Mouse (Mus musculus) left cerebral cortex, postnatal 25 days (tissue): Measurements from ENCODE around the gene Mecom. TPM values are rescaled to one million over a fixed set of nuclear protein-coding genes. Genes with fewer than 3 reads are reported as not detected.

ENCODE experiments used
- DNase-seq, 2 experiments: peaks; one replicate each; pipeline ENCODE4 v3.0.0; 2022; ENCODE audit warnings: low spot score in 2 of 2, mixed read lengths in 1 of 2
- intact Hi-C: fragments of 180-260 bp; cut with DNase I; formaldehyde crosslinking; loops from one replicate; pipeline ENCODE4 v1.15.1; 2025
- total RNA-seq, 2 experiments: library from RNA; stranded (reverse); gene quantifications; 2 replicates each; pipeline ENCODE4 v1.2.3; 2021

Mecom gene
- total RNA-seq, 2 experiments from 2014 or later: 3.0 to 3.2 TPM

GRCm38 (mm10) chr3:30187812-30188469 lies 359.9 kb downstream of the Mecom start:
- intact Hi-C loops: no loop called here
- no peak for DNase-seq

GRCm38 (mm10) chr3:30181807-30182481 lies 365.9 kb downstream of the Mecom start:
- intact Hi-C loops: no loop called here

GRCm38 (mm10) chr3:30176615-30177014 lies 371.2 kb downstream of the Mecom start:
- intact Hi-C loops: no loop called here
- DNase-seq: no peak

More at GRCm38 (mm10) chr3:30181807-30182481, 365.9 kb downstream of the Mecom start:
- DNase-seq: no peak

GRCm38 (mm10) chr3:30173812-30174211 lies 374.0 kb downstream of the Mecom start:
- intact Hi-C loops: no loop called here
- DNase-seq: no peak

- intact Hi-C loops: no loop called here
- DNase-seq: no peak
Observed at GRCm38 (mm10) chr3:30168396-30169186, 379.2 kb downstream of the Mecom start.

GRCm38 (mm10) chr3:30167027-30167426 lies 380.8 kb downstream of the Mecom start:
- DNase-seq: no peak
- intact Hi-C loops: no loop called here

- intact Hi-C loops: no loop called here
- no peak for DNase-seq
Observed at GRCm38 (mm10) chr3:30164834-30165233, 383.0 kb downstream of the Mecom start.

- DNase-seq: no peak
- intact Hi-C loops: no loop called here
Observed at GRCm38 (mm10) chr3:30163390-30163789, 384.4 kb downstream of the Mecom start.

- intact Hi-C loops: no loop called here
- no peak for DNase-seq
Observed at GRCm38 (mm10) chr3:30160961-30161670, 386.7 kb downstream of the Mecom start.

- intact Hi-C loops: no loop called here
- DNase-seq: no peak
Observed at GRCm38 (mm10) chr3:30160346-30160745, 387.5 kb downstream of the Mecom start.

GRCm38 (mm10) chr3:30157128-30157670 lies 390.6 kb downstream of the Mecom start:
- no peak for DNase-seq
- intact Hi-C loops: no loop called here

- intact Hi-C loops: no loop called here
- DNase-seq: no peak
Observed at GRCm38 (mm10) chr3:30154390-30154789, 393.4 kb downstream of the Mecom start.

- intact Hi-C loops: no loop called here
- no peak for DNase-seq
Observed at GRCm38 (mm10) chr3:30153923-30154331, 393.9 kb downstream of the Mecom start.

- intact Hi-C loops: no loop called here
- DNase-seq: no peak
Observed at GRCm38 (mm10) chr3:30150071-30150470, 397.7 kb downstream of the Mecom start.

GRCm38 (mm10) chr3:30148378-30149079 lies 399.3 kb downstream of the Mecom start:
- no peak for DNase-seq
- intact Hi-C loops: no loop called here

- no peak for DNase-seq
- intact Hi-C loops: no loop called here
Observed at GRCm38 (mm10) chr3:30145051-30145450, 402.8 kb downstream of the Mecom start.

GRCm38 (mm10) chr3:30143961-30144411 lies 403.8 kb downstream of the Mecom start:
- intact Hi-C loops: no loop called here
- no peak for DNase-seq

GRCm38 (mm10) chr3:30143440-30143839 lies 404.4 kb downstream of the Mecom start:
- no peak for DNase-seq
- intact Hi-C loops: no loop called here

GRCm38 (mm10) chr3:30140349-30140748 lies 407.5 kb downstream of the Mecom start:
- intact Hi-C loops: no loop called here

More at GRCm38 (mm10) chr3:30140349-30140748, 407.5 kb downstream of the Mecom start:
- no peak for DNase-seq
